9 mouse cellular contexts compared by ENCODE assay signal in genomic region chr3:108570813-108571212, GRCm38 (mm10). TPM values are rescaled to one million over a fixed set of nuclear protein-coding genes. Genes with fewer than 3 reads are reported as not detected.
DNase-seq lines count a peak whose midpoint lies in the region; ATAC-seq and TF ChIP-seq lines count a peak whose summit lies in the region.
"Had no signal": no experiment of that assay in that cellular context is flagged by ENCODE, and none has a peak within 500 bp of the region (broad histone marks: within the 10 kb centered on the region; RNA-seq: fewer than 3 reads in every experiment).

No protein-coding gene starts in this region.

- H3K4me1 ChIP-seq in kidney, embryonic 15.5 days: peaks cover 14% of the 10 kb centered on the region
- H3K4me1 ChIP-seq in kidney, adult 2 months (ENCODE audit: control insufficient read depth, insufficient read depth, low read length): peaks cover 7% of the 10 kb centered on the region; the same call in 1 of the 2 replicates
- H3K4me1 ChIP-seq in embryonic facial prominence, embryonic 10.5 days: peaks cover 26% of the 10 kb centered on the region
- H3K4me1 ChIP-seq in hindbrain, embryonic 12.5 days: peaks cover 32% of the 10 kb centered on the region
- H3K4me1 ChIP-seq in liver, embryonic 16.5 days (ENCODE audit: control insufficient read depth, low read depth, low read length): peaks cover 11% of the 10 kb centered on the region

- H3K27ac ChIP-seq in kidney, embryonic 15.5 days: no peak overlapping the region
- H3K27ac ChIP-seq in kidney, adult 2 months (ENCODE audit: insufficient read depth, low read depth, low read length): no peak overlapping the region
- no peak overlapping the region for H3K27ac ChIP-seq in embryonic facial prominence, embryonic 10.5 days (replicated peaks)
- no peak overlapping the region for H3K27ac ChIP-seq in hindbrain, embryonic 12.5 days
- no peak overlapping the region for H3K27ac ChIP-seq in liver, embryonic 16.5 days (ENCODE audit: low read length)

- H3K4me2 ChIP-seq in kidney, embryonic 15.5 days: peak overlapping the region; percentile 72
- H3K4me2 ChIP-seq in hindbrain, embryonic 12.5 days (replicated peaks): 0 out of 2 replicates have a peak overlapping the region, but pooled peaks have one; percentile 76
- peak overlapping the region; percentile 91 for H3K4me2 ChIP-seq in liver, embryonic 16.5 days (ENCODE audit: low read depth, low read length)

- H3K4me3 ChIP-seq in kidney, embryonic 15.5 days (replicated peaks): peak overlapping the region; percentile 71
- no peak overlapping the region for H3K4me3 ChIP-seq in kidney, adult 2 months (ENCODE audit: insufficient read depth, low read depth, low read length)
- H3K4me3 ChIP-seq in embryonic facial prominence, embryonic 10.5 days: peak overlapping the region; percentile 75; the same call in 1 of the 2 replicates
- H3K4me3 ChIP-seq in hindbrain, embryonic 12.5 days: no peak overlapping the region
- H3K4me3 ChIP-seq in liver, embryonic 16.5 days (ENCODE audit: low read depth, low read length): peak overlapping the region; percentile 89

- H3K9ac ChIP-seq in kidney, embryonic 15.5 days: no peak overlapping the region
- no peak overlapping the region for H3K9ac ChIP-seq in hindbrain, embryonic 12.5 days
- H3K9ac ChIP-seq in liver, embryonic 16.5 days (ENCODE audit: low read depth, low read length): no peak overlapping the region

- 88% methylated on average over 14 of the region's 14 CpGs for WGBS in kidney, embryonic 15.5 days
- 90% methylated on average over 14 of the region's 14 CpGs for WGBS in kidney, adult 2 months
- WGBS in embryonic facial prominence, embryonic 10.5 days: 87% methylated on average over 14 of the region's 14 CpGs
- whole genome bisulfite sequencing in hindbrain, embryonic 12.5 days: 86% methylated on average over 14 of the region's 14 CpGs
- WGBS in liver, embryonic 16.5 days (ENCODE audit: insufficient replicate concordance): 73% methylated on average over 14 of the region's 14 CpGs

- H3K27me3 ChIP-seq in kidney, embryonic 15.5 days: no peaks in the 10 kb centered on the region
- no peaks in the 10 kb centered on the region for H3K27me3 ChIP-seq in kidney, adult 2 months (replicated peaks; ENCODE audit: control insufficient read depth, insufficient read depth, low read length)
- no peaks in the 10 kb centered on the region for H3K27me3 ChIP-seq in embryonic facial prominence, embryonic 10.5 days (replicated peaks; ENCODE audit: low read depth, poor library complexity, severe bottlenecking)
- no peaks in the 10 kb centered on the region for H3K27me3 ChIP-seq in hindbrain, embryonic 12.5 days
- peaks cover 3% of the 10 kb centered on the region; the same call in 1 of the 2 replicates for H3K27me3 ChIP-seq in liver, embryonic 16.5 days (ENCODE audit: control insufficient read depth, insufficient read depth, low read depth, low read length)
- H3K27me3 ChIP-seq: Patski had no signal

- no peak for ATAC-seq in kidney, embryonic 15.5 days (replicated peaks; ENCODE audit: low FRiP score)
- ATAC-seq in hindbrain, embryonic 12.5 days (ENCODE audit: low FRiP score): no peak; the same call in 1 of the 2 replicates
- no peak for ATAC-seq in liver, embryonic 16.5 days (ENCODE audit: low read depth)

- no peaks in the 10 kb centered on the region for H3K36me3 ChIP-seq in kidney, embryonic 15.5 days
- no peaks in the 10 kb centered on the region for H3K36me3 ChIP-seq in kidney, adult 2 months (ENCODE audit: control insufficient read depth, insufficient read depth, low read length)
- no peaks in the 10 kb centered on the region for H3K36me3 ChIP-seq in embryonic facial prominence, embryonic 10.5 days (replicated peaks)
- H3K36me3 ChIP-seq in hindbrain, embryonic 12.5 days: no peaks in the 10 kb centered on the region
- H3K36me3 ChIP-seq in liver, embryonic 16.5 days (ENCODE audit: control insufficient read depth, insufficient read depth): no peaks in the 10 kb centered on the region

- no peaks in the 10 kb centered on the region for H3K9me3 ChIP-seq in kidney, embryonic 15.5 days (replicated peaks)
- H3K9me3 ChIP-seq in embryonic facial prominence, embryonic 10.5 days: no peaks in the 10 kb centered on the region
- H3K9me3 ChIP-seq in hindbrain, embryonic 12.5 days (replicated peaks): no peaks in the 10 kb centered on the region
- no peaks in the 10 kb centered on the region for H3K9me3 ChIP-seq in liver, embryonic 16.5 days (replicated peaks; ENCODE audit: control insufficient read depth, low read length)

- no peak for DNase-seq in kidney, adult 2 months
- no peak for DNase-seq in embryonic facial prominence, embryonic 10.5 days (ENCODE audit: low spot score)
- DNase-seq in thymus, postnatal 25 days: no peak
- no peak for DNase-seq in adrenal gland, postnatal 25 days
- no peak for DNase-seq in urinary bladder, postnatal 25 days (ENCODE audit: low spot score)

- no peak for TF ChIP-seq CTCF in kidney, adult 2 months (conservative IDR thresholded peaks at IDR 0.05; ENCODE audit: insufficient read depth, insufficient read length, low read depth, low read length)

- TF ChIP-seq POLR2A in kidney, adult 2 months (IDR thresholded peaks at IDR 0.05; ENCODE audit: low read depth, low read length): no peak

RNA-seq across cellular contexts. Expression of gene Taf13, which starts 0.7 kb away (rescaled TPM):
- polyA plus RNA-seq in kidney, embryonic 15.5 days (2015; fragmentation: Nextera tagmentation; extraction: Ambion mirVana): 34.2 and 42.9 TPM in 2 replicates
- 3.7 and 5.3 TPM in 2 replicates for polyA plus RNA-seq in kidney, adult 2 months (2012; rRNA removed)
- 50.8 and 52.7 TPM in 2 replicates for polyA plus RNA-seq in embryonic facial prominence, embryonic 10.5 days (2016; fragmentation: Nextera tagmentation; extraction: Ambion mirVana)
- polyA plus RNA-seq in hindbrain, embryonic 12.5 days (2016; fragmentation: Nextera tagmentation; extraction: Ambion mirVana): 66.0 and 70.5 TPM in 2 replicates
- polyA plus RNA-seq in liver, embryonic 16.5 days (2015; fragmentation: Nextera tagmentation; extraction: Ambion mirVana): 8.9 and 10.3 TPM in 2 replicates
- 25.0 and 27.6 TPM in 2 replicates for total RNA-seq in adrenal gland, postnatal 25 days (2021)

RNA-seq across cellular contexts. Expression of gene Tmem167b, which starts 8.5 kb away (rescaled TPM):
- polyA plus RNA-seq in kidney, embryonic 15.5 days (2015; fragmentation: Nextera tagmentation; extraction: Ambion mirVana): 34.0 and 35.6 TPM in 2 replicates
- polyA plus RNA-seq in kidney, adult 2 months (2012; rRNA removed): 6.4 and 7.5 TPM in 2 replicates
- polyA plus RNA-seq in embryonic facial prominence, embryonic 10.5 days (2016; fragmentation: Nextera tagmentation; extraction: Ambion mirVana): 31.0 and 33.0 TPM in 2 replicates
- 60.3 and 66.8 TPM in 2 replicates for polyA plus RNA-seq in hindbrain, embryonic 12.5 days (2016; fragmentation: Nextera tagmentation; extraction: Ambion mirVana)
- polyA plus RNA-seq in liver, embryonic 16.5 days (2015; fragmentation: Nextera tagmentation; extraction: Ambion mirVana): 16.1 and 16.8 TPM in 2 replicates
- 48.8 and 56.2 TPM in 2 replicates for total RNA-seq in adrenal gland, postnatal 25 days (2021)

RNA-seq across cellular contexts. Expression of gene Wdr47, which starts 20.3 kb away (rescaled TPM):
- 8.4 and 10.9 TPM in 2 replicates for polyA plus RNA-seq in kidney, embryonic 15.5 days (2015; fragmentation: Nextera tagmentation; extraction: Ambion mirVana)
- 5.6 TPM in 2 replicates for polyA plus RNA-seq in kidney, adult 2 months (2012; rRNA removed)
- polyA plus RNA-seq in embryonic facial prominence, embryonic 10.5 days (2016; fragmentation: Nextera tagmentation; extraction: Ambion mirVana): 11.3 and 14.0 TPM in 2 replicates
- 66.8 and 72.2 TPM in 2 replicates for polyA plus RNA-seq in hindbrain, embryonic 12.5 days (2016; fragmentation: Nextera tagmentation; extraction: Ambion mirVana)
- 1.4 and 1.9 TPM in 2 replicates for polyA plus RNA-seq in liver, embryonic 16.5 days (2015; fragmentation: Nextera tagmentation; extraction: Ambion mirVana)
- total RNA-seq in adrenal gland, postnatal 25 days (2021): 12.5 and 13.0 TPM in 2 replicates

RNA-seq across cellular contexts. Expression of gene 5330417C22Rik, which starts 34.5 kb away (rescaled TPM):
- 1.00 and 1.1 TPM in 2 replicates for polyA plus RNA-seq in kidney, embryonic 15.5 days (2015; fragmentation: Nextera tagmentation; extraction: Ambion mirVana)
- 0.25 and 0.37 TPM in 2 replicates for polyA plus RNA-seq in kidney, adult 2 months (2012; rRNA removed)
- 0.40 and 0.64 TPM in 2 replicates for polyA plus RNA-seq in embryonic facial prominence, embryonic 10.5 days (2016; fragmentation: Nextera tagmentation; extraction: Ambion mirVana)
- polyA plus RNA-seq in hindbrain, embryonic 12.5 days (2016; fragmentation: Nextera tagmentation; extraction: Ambion mirVana): 3.1 and 5.9 TPM in 2 replicates
- polyA plus RNA-seq in liver, embryonic 16.5 days (2015; fragmentation: Nextera tagmentation; extraction: Ambion mirVana): 0.21 and 0.63 TPM in 2 replicates
- 7.5 and 9.4 TPM in 2 replicates for total RNA-seq in adrenal gland, postnatal 25 days (2021)

RNA-seq across cellular contexts. Expression of gene 1700013F07Rik, which starts 36.9 kb away (rescaled TPM):
- 0.50 TPM in 1 of 2 replicates, not detected in the other for polyA plus RNA-seq in kidney, embryonic 15.5 days (2015; fragmentation: Nextera tagmentation; extraction: Ambion mirVana)
- polyA plus RNA-seq in kidney, adult 2 months (2012; rRNA removed): 0.17 and 0.24 TPM in 2 replicates
- 0.38 TPM in 1 of 2 replicates, not detected in the other for polyA plus RNA-seq in embryonic facial prominence, embryonic 10.5 days (2016; fragmentation: Nextera tagmentation; extraction: Ambion mirVana)
- polyA plus RNA-seq in hindbrain, embryonic 12.5 days (2016; fragmentation: Nextera tagmentation; extraction: Ambion mirVana): 1.2 and 2.2 TPM in 2 replicates
- polyA plus RNA-seq in liver, embryonic 16.5 days (2015; fragmentation: Nextera tagmentation; extraction: Ambion mirVana): not detected in 2 replicates
- not detected in 2 replicates for total RNA-seq in adrenal gland, postnatal 25 days (2021)

Comparison
In these comparisons a context has a peak if more than half of its experiments do, and no peak if none do; other contexts are left out.
1. H3K4me3 ChIP-seq: peak in kidney, embryonic 15.5 days (single experiment), embryonic facial prominence, embryonic 10.5 days (single experiment) and liver, embryonic 16.5 days (single experiment); none in kidney, adult 2 months (single experiment) and hindbrain, embryonic 12.5 days (single experiment).
2. Peak in every context shown above with its lines, with median percentiles within 50 percentile points of each other: H3K4me2 ChIP-seq.